Mouse (Mus musculus) 3T3-L1 (cell line): ENCODE measurements around the gene Hirip3.

Experiments used
- DNase-seq: peaks from one replicate; pipeline ENCODE4 v3.0.0-alpha.2; 2015; ENCODE audit warnings: low read depth, low spot score

Gene Hirip3

DNA sequence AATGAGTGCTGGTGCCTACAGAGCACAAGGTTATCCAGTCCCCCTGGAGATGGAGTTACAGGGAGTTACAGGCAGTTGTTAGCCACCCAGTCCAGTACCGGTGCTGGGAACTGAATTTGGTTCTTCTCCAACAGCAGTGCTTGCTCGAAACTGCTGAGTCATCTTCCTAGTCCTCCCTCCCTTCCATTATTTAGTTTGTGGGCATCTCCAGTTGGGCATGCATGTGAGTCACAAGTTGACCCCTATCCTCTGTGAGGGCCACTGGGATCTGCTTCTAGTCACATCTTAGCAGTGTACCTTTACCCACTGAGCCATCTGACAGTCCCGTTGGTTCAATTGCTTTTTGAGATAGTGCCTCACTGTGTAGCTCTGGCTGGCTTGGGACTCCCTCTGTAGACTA is 43.8 kb downstream of the Hirip3 start:
- DNase-seq = peak; percentile 64

DNA sequence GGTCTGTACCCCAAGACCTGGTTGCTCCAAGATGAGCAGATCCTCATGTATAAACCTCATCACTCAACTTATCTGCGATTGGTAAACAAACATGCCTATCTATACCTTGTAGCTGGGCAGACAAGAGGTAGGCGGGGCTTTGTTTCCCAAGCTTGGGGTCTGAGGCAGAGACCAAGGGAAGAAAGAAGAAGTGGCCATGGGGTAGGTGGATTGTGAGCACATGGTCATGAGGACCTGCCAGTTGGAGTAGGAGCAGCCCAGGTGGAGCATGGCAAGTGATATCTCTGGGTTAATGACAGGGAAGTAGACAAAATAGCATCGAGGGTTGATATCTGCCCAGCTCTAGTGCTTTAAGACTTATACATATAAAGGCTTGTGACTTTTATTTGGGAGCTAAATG is 53.1 kb downstream of the Hirip3 start:
- no peak for DNase-seq
